Mouse (Mus musculus): ENCODE measurements around the gene Xpc. TPM values are rescaled to one million over a fixed set of nuclear protein-coding genes. Genes with fewer than 3 reads are reported as not detected.

Gene Xpc
- total and polyA plus RNA-seq, 3 experiments = 15.3 to 15.5 TPM; not detected in 1

DNA sequence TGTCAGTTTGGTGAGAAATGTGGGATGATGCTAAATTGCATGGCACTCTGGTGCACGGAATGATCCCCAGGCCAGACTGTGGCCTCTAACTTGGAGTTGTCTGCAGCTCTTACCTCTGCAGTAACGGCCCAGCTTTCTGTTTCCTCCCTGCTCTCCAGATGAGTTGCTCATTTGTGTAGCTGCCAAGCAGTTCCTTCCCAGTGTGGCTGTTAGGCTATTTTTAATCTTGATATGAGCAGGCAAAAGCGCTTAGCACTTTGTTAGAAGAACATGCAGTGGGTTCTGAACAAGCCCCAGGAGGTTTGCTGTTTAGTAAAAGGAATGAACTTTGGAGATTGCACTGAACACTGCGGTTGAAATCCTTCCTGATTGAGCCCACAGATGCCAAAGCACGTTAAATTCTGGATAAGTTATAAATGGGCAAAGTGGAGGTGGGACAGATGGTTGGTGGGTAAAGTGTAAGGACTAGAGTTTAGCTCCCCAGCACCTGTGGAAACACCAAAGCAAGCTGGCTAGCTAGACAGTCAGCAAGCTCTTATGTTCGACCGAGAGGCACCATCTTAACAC, 2.8 kb upstream of the Xpc start:
- Histone ChIP-seq H3K4me1 (ENCODE audit: control insufficient read depth in 1 of 2, insufficient read depth in 2 of 2, low read length in 2 of 2) (peaks cover 2 to 10% of the 10 kb centered on the region in 2 experiments; a peak in 3 of 4 replicates), H3K36me3 (ENCODE audit: control insufficient read depth in 1 of 2, insufficient read depth in 2 of 2, low read length in 2 of 2) (peaks cover 14 to 24% of the 10 kb centered on the region in 2 experiments), H3K27me3 (ENCODE audit: control insufficient read depth in 1 of 2, insufficient read depth in 2 of 2, low read length in 2 of 2) (no peaks in the 10 kb centered on the region), H3K27ac (ENCODE audit: control insufficient read depth, low read depth, low read length) (no peak overlapping the region), H3K9me3 (replicated peaks; ENCODE audit: insufficient read depth, low read length) (no peaks in the 10 kb centered on the region), H3K9ac (ENCODE audit: control insufficient read depth, low read depth, low read length, poor library complexity, severe bottlenecking) (no peak overlapping the region), H3K4me3 (ENCODE audit: control insufficient read depth in 1 of 2, insufficient read depth in 1 of 2, low read depth in 2 of 2, low read length in 2 of 2) (no peak overlapping the region), H3K79me2 (ENCODE audit: control insufficient read depth, insufficient read depth, low read length, poor library complexity) (peaks cover 15% of the 10 kb centered on the region)
- DNase-seq (ENCODE audit: low read depth, low spot score) = peak; percentile 36
- TF ChIP-seq MYB (IDR thresholded peaks at IDR 0.05; ENCODE audit: low read depth, low read length) (no peak), USF2 (IDR thresholded peaks at IDR 0.05; ENCODE audit: borderline replicate concordance in 1 of 2, insufficient read depth in 1 of 2, low read depth in 1 of 2, low read length in 2 of 2) (no peak), ZNF384 (IDR thresholded peaks at IDR 0.05; ENCODE audit: low read depth, low read length) (no peak), NELFE (IDR thresholded peaks at IDR 0.05; ENCODE audit: low read depth, low read length) (no peak), HCFC1 (IDR thresholded peaks at IDR 0.05; ENCODE audit: low read depth, low read length) (no peak), ETS1 (IDR thresholded peaks at IDR 0.05; ENCODE audit: low read depth, low read length) (no peak), POLR2AphosphoS2 (IDR thresholded peaks at IDR 0.05; ENCODE audit: low read length) (no peak), USF1 (IDR thresholded peaks at IDR 0.05; ENCODE audit: low read depth, low read length) (no peak), RCOR1 (IDR thresholded peaks at IDR 0.05; ENCODE audit: low read depth, low read length) (no peak), RAD21 (IDR thresholded peaks at IDR 0.05; ENCODE audit: low read depth, low read length) (no peak), MEF2A (IDR thresholded peaks at IDR 0.05; ENCODE audit: extremely low read depth, insufficient replicate concordance, low read depth, low read length, poor library complexity, severe bottlenecking) (no peak), KAT2A (conservative IDR thresholded peaks at IDR 0.05; ENCODE audit: low read depth, low read length) (no peak), ELF1 (IDR thresholded peaks at IDR 0.05; ENCODE audit: low read depth, low read length) (no peak)

DNA sequence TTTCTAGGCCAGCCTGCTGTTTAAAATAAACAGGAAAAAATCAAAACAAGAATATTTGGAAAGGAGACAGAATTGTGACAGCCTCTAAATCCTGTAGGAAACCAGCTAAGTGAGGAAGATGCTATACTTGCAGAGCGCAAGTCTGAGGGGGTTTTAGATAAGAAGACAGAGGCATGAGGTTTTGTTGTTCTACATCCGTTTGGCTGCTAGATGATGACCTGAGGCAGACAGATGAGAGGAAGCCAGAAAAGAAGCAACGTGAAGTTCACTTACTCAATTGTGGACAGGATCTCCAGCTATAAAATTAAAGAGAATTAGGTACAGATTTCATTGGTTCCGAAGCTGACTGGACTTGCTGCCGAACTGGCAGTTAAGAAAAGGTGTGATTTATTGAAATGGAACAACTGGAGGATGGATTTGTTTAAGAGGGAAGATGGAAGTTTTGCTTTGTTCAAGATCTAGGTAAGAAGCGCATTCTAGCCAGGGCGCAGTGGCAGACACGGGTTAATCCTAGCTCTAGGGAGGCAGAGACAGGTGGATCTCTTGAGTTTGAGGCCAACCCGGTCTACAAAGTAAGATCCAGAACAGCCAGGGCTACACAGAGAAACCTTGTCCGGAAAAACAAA, 838 bp downstream of the Xpc start:
- no peak for TF ChIP-seq RAD21 (IDR thresholded peaks at IDR 0.05; ENCODE audit: low read depth, low read length)
- TF ChIP-seq GATA1 (IDR thresholded peaks at IDR 0.05; ENCODE audit: low read depth, low read length) = 0 out of 2 replicates have a peak, but pooled peaks have one; percentile 58
- no peak for TF ChIP-seq TAL1 (IDR thresholded peaks at IDR 0.05; ENCODE audit: low read length)
- Histone ChIP-seq H3K9ac (ENCODE audit: control insufficient read depth, low read depth, low read length, poor library complexity, severe bottlenecking) (peak overlapping the region; percentile 68), H3K27me3 (ENCODE audit: control insufficient read depth in 1 of 2, insufficient read depth in 2 of 2, low read length in 2 of 2) (no peaks in the 10 kb centered on the region), H3K9me3 (replicated peaks; ENCODE audit: insufficient read depth, low read length) (no peaks in the 10 kb centered on the region), H3K27ac (ENCODE audit: control insufficient read depth, low read depth, low read length) (peak overlapping the region; percentile 19), H3K36me3 (ENCODE audit: control insufficient read depth in 1 of 2, insufficient read depth in 2 of 2, low read length in 2 of 2) (peaks cover 10 to 24% of the 10 kb centered on the region in 2 experiments; a peak in 3 of 4 replicates), H3K4me1 (ENCODE audit: control insufficient read depth in 1 of 2, insufficient read depth in 2 of 2, low read length in 2 of 2) (peaks cover 2 to 10% of the 10 kb centered on the region in 2 experiments; a peak in 3 of 4 replicates), H3K4me3 (ENCODE audit: control insufficient read depth in 1 of 2, insufficient read depth in 1 of 2, low read depth in 2 of 2, low read length in 2 of 2) (peak overlapping the region; percentile 59 to 66), H3K79me2 (ENCODE audit: control insufficient read depth, insufficient read depth, low read length, poor library complexity) (peaks cover 15% of the 10 kb centered on the region)
- DNase-seq (ENCODE audit: low read depth, low spot score) = peak; percentile 73
